Mouse (Mus musculus) thymus, adult 2 months (tissue): ENCODE measurements at regions not wholly inside any gene's neighbourhood (a gene's known extent, or its start where the extent isn't known, plus 50 kb on each side); places are given as distances from the start of the nearest gene placed in this dataset.

Source experiments
- DNase-seq: peaks from one replicate; pipeline ENCODE4 v3.0.0; 2021
- H3K27ac ChIP-seq: fragments of 200-500 bp; 2 replicates; pipeline ENCODE4 v1.5.1; 2012; ENCODE audit warnings: low read length, control low read depth; ENCODE audit not compliant: control insufficient read depth, insufficient read depth
- H3K27me3 ChIP-seq: fragments of 200-500 bp; 2 replicates; pipeline ENCODE4 v1.6.1; 2012; ENCODE audit warnings: mild to moderate bottlenecking, low read length, moderate library complexity, mixed read lengths; ENCODE audit not compliant: control insufficient read depth, insufficient read depth
- H3K36me3 ChIP-seq: fragments of 200-500 bp; 2 replicates; pipeline ENCODE4 v1.6.1; 2012; ENCODE audit warnings: mild to moderate bottlenecking, low read length, moderate library complexity; ENCODE audit not compliant: control insufficient read depth, insufficient read depth
- H3K4me1 ChIP-seq: fragments of 200-500 bp; replicated peaks from 2 replicates; pipeline ENCODE4 v1.6.1; 2012; ENCODE audit warnings: low read length; ENCODE audit not compliant: control insufficient read depth, insufficient read depth
- H3K4me3 ChIP-seq: fragments of 200-500 bp; 2 replicates; pipeline ENCODE4 v1.5.1; 2012; ENCODE audit warnings: mild to moderate bottlenecking, low read length, control low read depth, moderate library complexity; ENCODE audit not compliant: control insufficient read depth, insufficient read depth
- CTCF ChIP-seq: fragments of 200-500 bp; IDR thresholded peaks from 2 replicates; pipeline ENCODE4 v1.5.1; 2012; ENCODE audit warnings: mild to moderate bottlenecking, control low read depth, low read length, moderate library complexity, borderline replicate concordance; ENCODE audit not compliant: control insufficient read depth, poor library complexity, insufficient read depth; ENCODE audit errors: extremely low read depth
- POLR2A ChIP-seq: fragments of 200-500 bp; IDR thresholded peaks from 2 replicates; pipeline ENCODE4 v1.6.1; 2012; ENCODE audit warnings: mild to moderate bottlenecking, low read length, control low read depth, moderate library complexity; ENCODE audit not compliant: control insufficient read depth, poor library complexity, insufficient read depth; ENCODE audit errors: extremely low read depth
- WGBS: fragments of 180-500 bp; shearing (Covaris S2); methylation state at CpG from one replicate; pipeline ENCODE4 v1.1.7; 2018; 5-methylcytosine and 5-hydroxymethylcytosine counted together

GRCm38 (mm10) chr17:18715501-18715900 lies 142.6 kb downstream of the Vmn2r96 start:
- Histone ChIP-seq H3K4me1 (peaks cover 3% of the 10 kb centered on the region; the same call in 1 of the 2 replicates), H3K36me3 (no peaks in the 10 kb centered on the region), H3K27ac (peak overlapping the region; percentile 47), H3K27me3 (no peaks in the 10 kb centered on the region), H3K4me3 (no peak overlapping the region)
- no peak for TF ChIP-seq CTCF
- no peak for TF ChIP-seq POLR2A
- 49% methylated on average over 2 of the region's 2 CpGs for WGBS
- DNase-seq = peak; percentile 8

GRCm38 (mm10) chr17:18718275-18718674 lies 145.3 kb downstream of the Vmn2r96 start:
- H3K4me3 ChIP-seq = no peak overlapping the region
- WGBS = 90% methylated on average over 2 of the region's 2 CpGs

GRCm38 (mm10) chr17:18719795-18720194 lies 146.8 kb downstream of the Vmn2r96 start:
- no peak for DNase-seq
- H3K4me3 ChIP-seq = no peak overlapping the region
- TF ChIP-seq POLR2A = no peak
- no peak for TF ChIP-seq CTCF
- no peaks in the 10 kb centered on the region for H3K36me3 ChIP-seq
- peaks cover 3% of the 10 kb centered on the region; the same call in 1 of the 2 replicates for H3K4me1 ChIP-seq
- H3K27me3 ChIP-seq = no peaks in the 10 kb centered on the region
- no peak overlapping the region for H3K27ac ChIP-seq

More at GRCm38 (mm10) chr17:18718275-18718674, 145.3 kb downstream of the Vmn2r96 start:
- DNase-seq = no peak
- Histone ChIP-seq H3K27me3 (no peaks in the 10 kb centered on the region), H3K27ac (peak overlapping the region; percentile 70; the same call in 1 of the 2 replicates), H3K36me3 (no peaks in the 10 kb centered on the region), H3K4me1 (peaks cover 3% of the 10 kb centered on the region; the same call in 1 of the 2 replicates)
- TF ChIP-seq POLR2A = no peak
- no peak for TF ChIP-seq CTCF
